Mouse (Mus musculus) c-Kit-positive CD71-negative TER-119-negative erythroid progenitor cells, embryonic 14.5 days (primary cell): ENCODE measurements at regions not wholly inside any gene's neighbourhood (a gene's known extent, or its start where the extent isn't known, plus 50 kb on each side); places are given as distances from the start of the nearest gene placed in this dataset.
A peak's percentile ranks its signal among the peaks of the same experiment; 100 is the strongest.
"Not testable (repeated sequence)": the region's sequence is repeated elsewhere in the genome, so short reads cannot be mapped to it uniquely, and the experiment has no call there.

Source experiments
- DNase-seq: peaks from one replicate; pipeline ENCODE4 v3.0.0-alpha.2; 2013; ENCODE audit warnings: low read depth

DNA sequence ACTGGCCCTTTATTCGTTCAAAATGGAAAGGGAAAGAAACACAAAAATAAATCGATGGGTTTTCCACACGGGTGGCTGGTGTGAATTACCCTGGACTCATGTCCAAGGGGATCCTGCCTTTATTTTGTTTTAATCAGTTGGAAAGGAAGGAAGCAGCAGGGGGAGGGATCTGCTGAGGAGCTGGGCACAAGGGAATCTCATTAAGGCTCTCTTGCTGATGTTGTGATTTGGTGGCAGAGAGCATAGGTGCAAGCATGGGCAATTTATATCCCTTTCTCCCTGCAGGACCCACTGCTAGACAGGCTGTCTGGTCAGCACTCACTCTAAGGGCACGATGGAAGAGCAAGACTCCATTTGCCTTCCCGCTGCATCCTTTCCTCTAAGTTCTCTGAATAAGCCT is 469.2 kb downstream of the Epha7 start:
- no peak for DNase-seq

DNA sequence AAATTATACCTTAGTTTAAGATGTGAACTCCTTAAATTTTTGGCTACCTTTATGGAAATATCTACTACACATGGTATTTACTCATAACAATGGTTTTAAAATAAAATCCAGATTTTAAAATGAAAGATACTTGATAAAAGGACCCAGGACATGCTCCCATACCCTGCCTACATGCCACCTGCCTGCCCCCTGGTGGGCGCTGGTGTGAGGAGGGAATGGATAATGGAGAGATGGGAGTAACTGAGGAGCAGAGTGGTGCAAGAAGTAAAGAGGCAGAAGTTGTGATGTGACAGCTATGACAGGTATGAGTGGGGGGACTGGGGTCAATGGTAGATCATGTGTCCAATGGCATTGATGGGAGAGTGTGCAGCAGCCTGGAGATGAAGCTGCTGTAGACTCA is 488.4 kb downstream of the Epha7 start:
- peak; percentile 9 for DNase-seq

DNA sequence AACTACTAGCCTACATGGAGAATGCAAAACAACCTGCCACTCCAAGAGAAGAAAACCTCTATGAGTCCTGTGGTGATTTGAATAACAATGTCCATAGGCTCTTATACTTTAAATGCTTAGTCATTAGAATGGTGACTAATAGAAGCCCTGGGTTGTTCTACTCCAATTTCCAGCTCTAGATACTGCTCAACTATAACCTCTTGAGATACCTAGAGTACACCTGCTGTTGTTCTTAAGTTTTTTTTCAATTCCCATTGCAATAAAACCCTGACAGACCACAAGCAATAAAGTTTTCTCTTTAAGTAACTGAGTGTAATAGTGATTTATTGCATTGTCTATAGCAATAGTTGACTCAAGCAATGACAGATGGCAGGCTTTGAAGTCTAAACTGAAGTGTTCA is 491.0 kb downstream of the Epha7 start:
- DNase-seq, result no peak

DNA sequence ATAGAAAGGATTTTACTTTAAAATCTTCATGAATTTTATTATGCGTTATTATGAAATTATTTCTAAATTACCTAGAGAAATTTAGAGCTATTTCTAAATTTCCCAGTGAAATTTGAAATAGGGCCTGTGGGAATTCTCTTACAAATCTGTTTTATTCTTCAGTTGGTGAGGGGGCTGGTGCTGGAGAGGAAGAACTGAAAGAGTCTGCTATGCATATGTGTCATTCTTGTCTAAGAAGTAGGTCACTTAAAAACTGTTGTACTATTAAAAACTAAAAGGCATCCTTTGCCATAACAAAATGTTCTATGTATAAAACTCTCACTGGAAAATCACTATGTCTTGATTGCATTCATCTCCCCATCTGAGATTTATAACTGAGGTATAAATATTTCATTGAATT is 494.3 kb downstream of the Epha7 start:
- no peak for DNase-seq

DNA sequence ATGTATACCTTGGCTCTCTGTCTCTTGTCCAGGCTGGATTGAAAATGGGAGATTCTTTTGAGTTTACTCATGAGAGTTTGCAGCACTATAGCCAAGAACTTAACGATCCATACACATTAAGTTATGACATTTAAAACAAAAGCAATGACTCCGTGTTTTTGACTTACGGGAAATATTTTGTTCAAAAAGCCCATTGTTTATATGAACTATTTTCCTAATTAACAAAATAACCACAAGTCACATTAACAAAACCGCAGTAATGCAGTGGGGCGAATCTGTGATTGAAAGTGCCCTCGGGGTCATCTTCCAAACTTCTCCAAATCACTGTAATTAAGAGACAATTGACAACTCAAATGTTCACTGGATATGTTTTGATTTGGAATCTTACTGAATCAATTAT is 511.0 kb downstream of the Epha7 start:
- DNase-seq, result no peak

DNA sequence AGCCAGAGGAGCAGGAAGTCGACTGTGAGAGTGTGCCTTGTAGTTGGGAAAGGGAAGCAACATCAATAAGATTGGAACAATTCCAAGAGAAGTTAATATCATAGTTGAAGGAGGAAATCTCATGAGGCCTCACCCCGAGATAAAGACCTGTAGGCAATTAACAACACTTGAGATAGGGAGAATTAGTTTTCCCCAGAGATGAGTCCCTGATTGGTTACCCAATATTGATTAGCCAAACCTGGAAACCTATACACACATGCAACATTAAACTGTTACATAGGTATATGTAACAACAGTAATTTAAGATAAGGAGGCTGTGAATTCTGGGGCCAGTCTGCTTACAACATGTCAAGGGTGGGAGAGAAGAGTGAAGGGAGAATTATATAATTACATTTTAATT is 516.2 kb downstream of the Epha7 start:
- no peak for DNase-seq

DNA sequence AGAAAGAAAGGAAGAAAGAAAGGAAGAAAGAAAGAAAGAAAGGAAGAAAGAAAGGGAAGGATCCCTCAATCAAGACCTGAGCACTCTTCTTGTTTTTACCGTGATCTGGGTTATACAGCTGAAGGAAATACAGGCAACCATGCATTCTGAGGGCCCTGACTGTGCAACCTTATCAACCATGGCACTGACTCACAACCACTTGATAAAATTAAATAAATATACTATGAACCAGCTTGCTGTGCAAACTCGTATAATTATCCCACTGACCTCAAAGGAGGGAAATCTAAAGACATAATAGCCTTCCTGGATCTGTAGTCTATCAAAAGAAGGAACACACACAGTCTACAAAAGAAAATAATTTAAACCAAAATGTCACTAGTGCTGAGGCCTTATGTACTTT is 518.8 kb downstream of the Epha7 start:
- no peak for DNase-seq

DNA sequence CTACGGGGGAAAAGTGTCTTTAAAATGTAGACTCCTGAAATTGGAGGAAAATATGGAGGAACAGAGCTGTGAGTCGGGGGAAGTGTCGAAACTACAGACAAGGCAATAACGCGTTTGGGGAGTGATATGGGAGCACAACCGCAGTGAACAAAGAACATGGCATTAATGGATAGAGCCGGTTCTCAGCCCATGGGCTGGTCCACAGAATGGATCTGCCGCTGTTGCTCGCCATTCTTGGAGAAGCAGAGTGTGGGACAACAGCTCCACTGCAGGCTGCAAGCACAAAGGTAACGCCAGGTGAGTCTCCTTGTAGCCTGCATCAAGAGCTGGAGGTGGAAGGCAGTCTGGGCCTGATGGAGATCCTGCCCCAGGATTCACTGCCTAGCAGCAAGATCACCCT is 524.3 kb downstream of the Epha7 start:
- no peak for DNase-seq

DNA sequence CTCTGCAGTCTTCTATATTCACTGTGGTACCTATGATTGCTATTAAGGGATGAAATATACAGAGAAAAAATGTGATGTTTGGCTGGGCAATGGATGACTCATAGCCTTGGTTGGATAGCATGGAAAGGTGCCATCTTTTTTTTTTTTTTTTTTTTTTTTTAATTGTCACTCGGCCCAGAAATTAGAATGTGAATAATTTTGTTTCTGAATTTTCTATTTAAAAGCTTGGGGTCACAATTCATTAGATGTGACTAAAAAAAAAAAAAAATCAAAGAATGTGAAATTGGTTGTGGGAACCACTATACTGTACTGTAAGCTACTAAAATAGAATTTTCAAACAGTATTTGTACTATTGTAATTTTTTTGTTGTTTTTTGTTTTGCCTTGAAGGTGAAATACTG is 549.3 kb downstream of the Epha7 start:
- DNase-seq, result no peak

DNA sequence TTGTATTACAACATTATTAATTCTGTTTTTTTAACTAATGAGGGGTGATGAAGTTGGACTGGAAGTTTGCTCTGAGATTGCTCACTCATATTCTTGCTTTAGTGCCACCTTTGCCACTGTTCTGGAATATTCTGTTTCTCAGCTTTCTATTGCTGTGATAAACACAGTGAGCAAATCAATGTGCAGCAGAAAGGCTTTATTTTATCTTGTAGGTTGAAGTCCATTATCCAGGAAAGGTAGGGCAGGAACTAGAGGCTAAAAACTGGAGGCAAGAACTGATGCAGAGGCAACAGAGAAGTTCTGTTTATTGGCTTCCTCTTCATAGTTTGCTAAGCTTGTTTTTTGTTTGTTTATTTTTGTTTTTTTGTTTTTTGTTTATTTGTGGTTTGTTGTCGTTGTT is 576.4 kb downstream of the Epha7 start:
- DNase-seq, result no peak

DNA sequence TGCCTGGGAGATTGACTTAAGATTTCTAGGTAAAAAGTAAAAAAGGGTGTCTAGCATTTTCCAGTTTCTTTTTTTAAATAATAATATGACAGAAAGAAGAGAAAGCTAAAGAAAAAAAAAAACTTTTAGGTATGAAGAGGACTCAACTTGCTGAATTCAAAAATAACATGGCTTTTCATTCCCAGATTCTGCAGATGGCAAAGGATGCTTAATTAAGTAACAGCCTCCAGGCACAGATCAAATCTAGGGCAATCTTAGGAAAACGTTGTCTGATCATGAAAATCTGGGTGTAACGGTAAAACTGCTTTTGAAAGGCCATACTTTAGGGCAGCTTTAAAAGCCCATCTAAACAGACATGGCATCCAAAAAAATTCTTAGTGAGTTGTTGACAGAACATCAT is 577.4 kb downstream of the Epha7 start:
- no peak for DNase-seq

DNA sequence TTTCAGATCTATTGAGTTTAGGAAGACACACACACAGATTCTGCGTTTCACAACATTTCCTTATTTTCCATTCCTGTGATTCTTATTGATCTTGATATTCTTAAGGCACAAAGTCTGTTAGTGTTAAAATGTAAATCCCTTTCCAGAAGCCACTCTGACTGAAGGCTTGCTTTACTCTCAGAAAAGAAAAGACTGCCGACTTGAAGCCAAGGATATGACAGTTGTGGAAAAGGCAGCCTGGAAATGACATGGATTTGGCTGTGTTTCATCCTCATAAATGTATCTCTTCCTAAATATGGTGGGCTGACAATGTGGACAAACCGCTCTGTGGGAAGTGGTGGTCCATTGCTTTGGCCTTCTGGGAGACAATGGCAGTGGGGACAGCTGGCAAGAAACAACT is 589.2 kb downstream of the Epha7 start:
- no peak for DNase-seq

DNA sequence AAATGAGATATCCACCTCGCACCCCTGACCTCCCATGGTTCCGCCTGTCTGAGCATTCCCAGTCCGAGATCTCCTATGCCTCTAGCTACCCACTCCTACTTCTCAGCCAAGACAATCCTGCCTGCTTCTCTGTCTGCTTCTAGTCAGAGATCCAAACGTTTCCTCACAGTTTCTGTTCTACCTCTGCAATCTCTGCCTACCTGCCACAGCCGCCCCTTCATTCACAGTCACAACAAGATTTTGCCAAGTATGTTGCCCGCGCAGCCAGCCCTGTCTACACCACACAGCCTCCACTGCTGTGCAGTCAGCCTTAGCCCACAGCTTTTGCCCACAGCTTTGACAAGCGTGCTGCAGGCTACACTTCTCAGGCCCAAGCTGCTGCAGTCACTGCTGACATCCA is 601.7 kb downstream of the Epha7 start:
- no peak for DNase-seq

DNA sequence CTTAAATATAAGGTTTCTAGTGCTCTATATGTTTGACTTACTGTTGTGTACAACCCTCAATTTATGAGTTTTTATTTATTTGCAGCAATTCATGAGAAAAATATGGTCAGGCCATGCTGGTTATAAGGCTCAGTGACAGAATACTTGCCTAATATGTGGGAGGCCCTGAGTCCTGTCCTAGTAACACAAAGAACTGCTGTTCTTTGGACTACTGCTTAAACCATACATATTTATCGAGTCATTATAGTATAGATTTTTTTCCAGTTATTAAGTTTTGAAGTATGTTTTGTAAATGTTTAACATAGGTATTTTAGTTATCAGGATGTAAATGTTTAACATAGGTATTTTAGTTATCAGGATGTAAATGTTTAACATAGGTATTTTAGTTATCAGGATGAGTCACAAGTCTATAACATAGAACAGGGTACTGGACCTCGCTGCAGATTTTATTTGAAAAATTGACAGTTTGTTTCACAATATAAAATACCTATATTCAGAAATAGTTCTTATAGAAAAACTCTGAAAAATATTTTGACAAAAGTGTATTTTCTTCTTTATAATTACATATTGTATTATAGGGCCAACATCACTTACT is 607.4 kb downstream of the Epha7 start:
- no peak for DNase-seq

DNA sequence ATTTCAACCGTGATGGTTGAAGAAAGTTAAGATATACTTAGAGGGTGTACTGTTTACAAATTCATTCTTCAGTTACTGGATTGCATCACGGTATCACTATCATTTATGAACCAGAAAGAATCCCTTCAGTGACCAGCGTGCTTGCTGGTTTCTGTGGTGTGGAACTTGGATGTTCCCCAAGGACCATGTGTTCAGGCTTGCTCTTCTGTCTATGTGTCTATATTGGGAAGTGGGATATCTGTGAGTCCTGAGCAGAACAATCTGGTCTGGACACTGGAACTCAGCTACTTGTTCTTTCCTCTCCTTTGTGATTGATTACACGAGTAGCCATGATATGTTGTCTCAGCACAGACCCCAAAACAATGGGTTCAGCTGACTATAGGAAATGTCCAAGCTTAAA is 618.6 kb downstream of the Epha7 start:
- not testable (repeated sequence) for DNase-seq

DNA sequence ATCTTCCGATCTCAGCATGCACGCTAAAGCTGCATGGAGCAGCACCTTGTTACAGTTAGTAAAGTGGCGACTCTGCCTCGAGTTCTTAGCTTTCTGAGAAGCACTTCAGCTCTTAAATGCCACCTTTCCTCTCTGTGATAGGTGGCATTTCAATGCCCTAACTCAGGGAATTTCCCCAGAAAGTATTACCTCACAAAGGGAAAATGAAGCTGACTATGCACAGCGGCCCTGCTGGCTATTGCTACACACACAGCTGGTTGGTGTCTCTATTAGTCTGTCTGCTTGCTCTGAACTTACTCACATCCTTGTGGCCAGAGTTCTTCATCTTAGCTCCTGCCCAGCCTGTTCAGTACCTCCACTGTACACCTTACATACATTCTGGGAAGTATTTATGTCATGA is 650.4 kb downstream of the Epha7 start:
- DNase-seq, result no peak

DNA sequence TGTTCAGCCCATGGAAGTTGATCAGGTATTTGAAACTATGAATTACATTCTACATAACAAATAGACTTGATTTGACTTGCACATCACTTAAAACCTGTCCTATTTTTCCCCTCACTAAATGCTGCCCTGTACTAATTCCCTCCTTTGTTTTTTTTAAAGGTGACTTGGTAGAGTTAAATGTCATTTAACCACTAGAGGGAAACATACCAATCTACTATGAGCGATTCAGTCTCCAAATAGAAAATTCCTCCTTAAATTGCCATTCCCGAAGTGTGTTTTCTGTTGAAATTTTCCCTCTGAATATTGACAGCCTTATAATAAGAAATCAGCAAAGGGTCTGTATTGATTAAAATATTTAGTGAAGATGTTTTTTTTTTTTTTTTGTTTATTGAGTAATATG is 653.4 kb downstream of the Epha7 start:
- DNase-seq, result no peak

DNA sequence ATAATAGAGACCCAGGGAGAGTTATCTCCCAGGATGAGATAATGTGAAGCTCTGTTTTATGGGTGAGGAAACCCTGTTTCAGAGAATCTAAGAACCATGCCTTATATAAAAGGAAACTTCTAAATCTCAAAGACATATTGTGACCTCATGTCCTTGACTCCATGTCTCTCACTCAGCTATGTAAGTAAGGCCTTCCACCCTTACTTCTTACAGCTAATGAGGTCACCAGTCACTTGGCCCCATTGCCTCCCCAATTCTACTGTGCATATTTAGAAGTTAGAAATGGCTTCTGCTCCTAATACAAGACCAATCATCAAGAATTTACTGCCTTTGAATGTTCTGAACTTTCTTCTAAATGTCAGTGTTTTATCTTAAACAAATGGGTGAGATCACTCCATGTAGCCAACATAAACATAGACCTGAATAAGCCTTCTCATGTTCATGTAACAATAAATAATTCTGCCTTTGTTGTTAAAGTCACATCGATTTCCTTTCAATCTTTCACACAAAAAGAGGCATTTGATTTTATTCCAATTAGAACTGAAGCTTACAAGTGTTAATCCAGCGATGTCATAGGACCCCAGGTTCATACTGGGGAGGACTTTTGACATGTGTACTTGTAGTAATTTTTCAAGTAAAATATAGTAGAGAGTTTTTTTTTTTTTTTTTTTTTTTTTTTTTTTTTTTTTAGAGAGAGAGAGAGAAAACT is 667.6 kb downstream of the Epha7 start:
- DNase-seq, result no peak

DNA sequence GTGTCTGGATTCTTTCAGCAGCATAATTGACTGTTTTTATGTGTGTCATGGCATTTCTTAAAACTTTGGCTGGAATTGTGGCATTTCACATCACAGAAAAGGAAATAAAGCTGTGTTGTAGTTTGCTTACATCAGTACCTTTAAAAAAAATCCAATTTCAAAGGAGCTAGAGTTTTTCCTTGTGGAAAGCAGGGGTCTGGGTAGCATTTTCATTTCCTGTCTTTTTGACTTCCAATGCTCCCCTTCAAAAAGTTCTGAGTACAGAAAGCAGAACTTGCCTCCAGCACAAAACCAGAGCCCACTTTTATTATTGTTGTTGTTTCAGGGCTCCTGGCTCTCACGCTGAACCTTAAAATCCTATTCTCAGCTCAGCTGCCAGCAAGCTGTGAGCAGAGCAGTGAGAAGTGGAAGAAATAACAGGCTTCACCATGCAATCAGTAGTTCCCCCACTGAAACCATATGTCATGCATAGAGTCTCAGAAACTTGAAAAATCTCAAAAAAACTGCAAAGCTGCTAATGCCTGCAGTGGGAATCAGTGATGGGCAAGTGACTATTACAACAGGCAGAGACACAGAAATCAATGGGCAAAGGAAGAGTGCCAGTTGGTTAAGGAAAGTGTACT is 668.3 kb downstream of the Epha7 start:
- DNase-seq, result no peak

DNA sequence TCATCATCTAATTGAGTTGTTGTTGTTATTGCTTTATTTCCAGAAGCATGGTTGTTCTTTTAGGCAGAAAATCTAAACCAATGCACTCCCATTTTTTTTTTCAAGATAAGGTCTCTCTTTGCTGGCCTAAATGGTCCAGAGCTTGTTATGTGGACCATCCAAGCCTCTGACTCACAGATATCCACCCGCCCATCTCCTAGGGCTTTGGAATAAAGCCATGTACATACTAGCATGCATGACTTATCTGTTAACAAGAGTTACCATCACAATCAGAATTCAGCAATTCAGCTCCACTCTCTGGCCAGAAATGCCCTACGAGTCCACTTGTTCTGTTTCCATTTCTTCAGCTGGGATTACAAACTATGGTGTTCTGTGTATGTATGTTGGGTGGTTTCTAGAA is 669.5 kb downstream of the Epha7 start:
- no peak for DNase-seq

DNA sequence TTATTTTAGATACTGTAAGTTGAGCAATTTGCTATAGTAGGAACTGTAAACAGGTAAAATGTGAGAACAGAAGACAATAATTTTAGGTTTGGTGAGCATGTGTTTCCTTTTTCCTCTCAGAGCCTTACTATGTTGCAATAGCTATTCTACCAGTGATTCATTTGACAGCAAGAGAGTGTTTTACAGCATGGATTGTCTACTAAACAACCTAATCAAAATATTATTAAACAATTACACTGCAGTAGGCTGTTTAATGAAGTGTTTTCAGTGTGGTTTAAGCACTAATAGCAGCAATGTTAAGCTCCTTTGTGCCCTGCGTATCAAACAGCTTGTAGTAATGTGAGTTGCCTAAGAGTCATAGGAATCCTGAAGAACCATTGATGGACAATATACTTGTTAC is 687.9 kb downstream of the Epha7 start:
- DNase-seq, result no peak

DNA sequence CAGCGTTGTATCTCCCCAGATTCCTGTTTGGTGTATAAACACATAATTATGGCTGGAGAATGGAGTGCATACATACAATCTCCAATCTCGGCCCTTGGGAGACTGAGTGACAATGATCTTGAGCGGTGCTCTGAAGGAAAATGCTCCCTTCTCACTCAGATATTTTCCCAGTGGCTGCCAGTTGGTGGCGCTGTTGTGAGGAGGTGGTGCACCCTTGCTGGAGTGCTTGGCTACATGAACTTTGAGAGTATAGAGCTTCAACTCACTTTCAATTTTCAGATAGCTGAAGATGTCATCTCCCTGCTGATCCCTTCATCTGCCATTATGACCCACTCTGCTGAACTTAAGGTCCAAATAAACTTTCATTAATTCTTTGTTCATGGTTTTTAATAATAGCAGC is 712.1 kb downstream of the Epha7 start:
- no peak for DNase-seq

DNA sequence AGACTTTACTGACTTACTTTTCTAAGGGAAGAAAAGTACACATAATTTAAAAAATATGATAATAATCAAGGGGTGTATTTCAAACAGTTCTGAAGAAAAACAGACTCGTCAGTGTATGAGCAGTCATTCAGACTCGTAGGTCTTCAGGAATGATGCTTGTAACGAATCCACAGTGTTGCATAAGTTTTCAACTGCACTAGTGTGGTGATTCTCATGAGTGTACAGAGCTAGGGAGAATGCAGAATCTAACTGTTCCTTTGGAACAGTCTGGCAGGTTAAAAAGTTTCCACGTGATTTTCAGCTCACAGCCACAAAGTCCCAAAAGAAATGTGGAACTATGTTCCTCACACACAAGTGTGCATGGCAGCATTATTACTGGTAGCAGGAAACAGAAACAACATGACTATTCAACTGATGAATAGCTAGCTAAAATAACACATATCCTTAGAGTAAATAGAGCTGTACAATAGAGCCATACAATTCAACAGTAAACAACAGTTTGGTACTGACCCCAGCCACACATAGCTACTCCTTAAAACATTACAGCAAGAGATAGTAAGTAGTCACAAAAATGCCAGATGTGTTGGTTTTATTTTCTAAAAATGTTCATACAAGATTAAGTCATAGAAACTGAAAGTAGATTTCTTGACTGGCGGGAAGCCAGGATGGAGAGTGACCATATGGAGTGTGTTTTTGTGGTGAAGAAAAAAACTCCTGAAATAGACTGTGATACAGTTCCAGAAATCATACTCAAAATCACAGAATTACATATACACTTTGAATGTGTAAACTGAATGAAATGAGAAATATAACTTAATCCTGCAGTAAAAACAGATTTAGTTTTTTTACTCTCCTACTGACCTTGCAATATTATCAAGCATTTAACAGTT is 713.1 kb downstream of the Epha7 start:
- no peak for DNase-seq
